Mouse (Mus musculus) A20 (cell line): ENCODE measurements around the gene Olfr1128.
"Not testable (repeated sequence)": the region's sequence is repeated elsewhere in the genome, so short reads cannot be mapped to it uniquely, and the experiment has no call there.

Source experiments
- DNase-seq: peaks from one replicate; pipeline ENCODE4 v3.0.0-alpha.2; 2011; ENCODE audit warnings: low read depth, low spot score

The Olfr1128 gene

DNA sequence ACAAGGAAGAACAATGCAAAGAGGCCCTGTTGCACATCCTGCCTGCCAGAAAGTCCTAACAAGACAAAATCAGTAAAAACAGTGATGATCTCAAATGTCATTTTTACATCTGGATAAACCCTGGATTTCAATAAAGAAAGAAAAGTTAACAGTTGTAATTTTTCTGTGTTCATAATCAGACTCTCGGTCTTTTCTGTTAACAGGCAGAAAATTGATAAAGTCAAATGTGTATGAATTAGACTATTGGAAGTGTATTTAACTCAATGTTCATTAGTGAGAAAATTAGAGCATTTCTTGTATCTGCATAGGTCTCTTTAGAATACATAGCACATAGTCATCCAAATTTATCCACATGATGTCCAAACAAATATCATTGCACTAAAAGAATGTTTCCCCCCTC, at the start of gene Olfr1128:
Gene Olfr1128, minus strand, starts transcription at position 101 of the 400 bp plus-strand sequence.
- DNase-seq = no peak

DNA sequence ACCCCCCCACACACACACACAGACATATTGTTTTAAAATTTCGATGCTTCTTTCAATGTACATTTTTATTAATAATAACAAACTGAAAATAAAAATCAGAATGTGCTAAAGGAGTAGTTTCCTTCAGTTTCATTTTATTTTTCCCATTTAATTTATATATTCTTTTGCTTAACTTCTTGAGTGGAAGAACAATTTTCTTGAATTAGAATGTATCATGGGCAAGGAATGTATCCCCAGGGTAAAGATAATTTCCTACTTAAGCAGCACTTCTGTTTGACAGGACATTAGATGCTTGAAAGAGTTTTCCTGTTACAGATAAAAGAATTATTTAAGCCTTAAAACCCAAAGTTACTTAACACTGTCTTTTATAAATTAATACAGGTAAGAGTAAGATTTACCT, 28.3 kb upstream of the Olfr1128 start, which contains the start of gene Olfr1129:
Gene Olfr1129, plus strand, starts transcription at position 301 of the 400 bp plus-strand sequence.
- DNase-seq = not testable (repeated sequence)

DNA sequence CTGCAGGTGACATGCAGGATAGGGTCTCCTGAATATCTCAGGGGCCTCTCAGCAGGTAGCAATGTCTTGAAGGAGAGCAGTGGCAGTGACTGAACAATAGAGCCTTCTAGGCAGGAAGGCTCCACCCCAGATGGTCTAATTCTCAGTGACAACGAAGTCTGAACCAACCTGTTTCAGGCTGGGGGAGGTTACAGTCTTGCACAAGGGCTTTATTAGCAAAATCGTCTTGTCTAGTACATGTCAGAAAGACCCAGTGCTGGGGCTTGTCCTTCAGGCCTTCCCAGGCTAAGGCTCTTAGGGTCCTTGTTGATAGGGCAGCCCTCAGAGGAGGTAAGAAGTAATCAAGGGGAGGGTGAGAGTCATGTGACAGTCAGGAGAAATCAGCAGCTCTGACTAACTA, 10.5 kb downstream of the Olfr1128 start:
- DNase-seq = no peak

DNA sequence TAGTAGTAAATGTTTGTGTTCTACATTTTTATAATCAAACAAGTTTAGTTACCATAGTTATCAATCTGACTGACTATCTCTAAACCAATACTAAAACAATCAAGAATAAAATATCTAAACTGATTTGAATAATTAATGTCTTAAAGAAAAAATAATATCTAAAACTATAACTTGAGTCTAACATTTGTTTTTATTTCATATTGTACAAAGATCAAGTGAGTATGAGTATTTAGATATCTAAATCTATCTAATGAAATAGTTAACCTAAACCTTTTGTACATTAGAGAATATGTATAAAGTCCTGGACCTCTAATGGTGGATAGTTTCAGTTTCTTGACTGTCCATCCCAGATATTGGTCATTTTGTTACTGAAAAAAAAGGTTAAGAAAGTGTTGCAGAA, 13.8 kb downstream of the Olfr1128 start, which contains the start of gene Olfr153:
Gene Olfr153, plus strand, starts transcription at position 301 of the 400 bp plus-strand sequence.
- DNase-seq = no peak

DNA sequence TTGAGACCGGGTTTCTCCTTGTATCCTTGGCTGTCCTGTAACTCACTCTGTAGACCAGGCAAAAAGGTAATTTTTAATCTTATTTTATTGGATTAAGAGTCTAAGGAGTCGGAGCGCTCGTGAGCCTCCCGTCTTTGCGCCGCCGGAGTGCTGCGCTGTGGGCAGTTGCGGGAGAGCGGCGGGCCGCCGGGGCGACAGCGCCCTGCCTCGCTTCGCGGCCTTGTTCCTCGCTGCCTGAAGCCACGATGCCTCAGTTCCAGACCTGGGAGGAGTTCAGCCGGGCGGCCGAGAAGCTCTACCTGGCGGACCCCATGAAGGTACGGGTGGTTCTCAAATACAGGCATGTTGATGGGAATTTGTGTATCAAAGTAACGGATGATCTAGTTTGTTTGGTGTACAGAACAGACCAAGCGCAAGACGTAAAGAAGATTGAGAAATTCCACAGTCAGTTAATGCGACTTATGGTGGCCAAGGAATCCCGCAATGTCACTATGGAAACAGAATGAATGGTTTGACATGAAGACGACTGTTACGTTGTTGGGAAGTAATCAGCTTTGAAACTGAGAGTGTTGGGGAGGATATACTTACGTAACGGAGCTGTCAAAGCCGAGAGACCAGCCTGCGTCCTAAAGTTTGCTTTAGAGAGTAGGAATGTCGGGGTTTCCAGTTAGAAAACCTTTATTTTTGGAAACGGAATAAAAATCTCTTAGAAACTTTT, 19.3 kb downstream of the Olfr1128 start:
- not testable (repeated sequence) for DNase-seq

DNA sequence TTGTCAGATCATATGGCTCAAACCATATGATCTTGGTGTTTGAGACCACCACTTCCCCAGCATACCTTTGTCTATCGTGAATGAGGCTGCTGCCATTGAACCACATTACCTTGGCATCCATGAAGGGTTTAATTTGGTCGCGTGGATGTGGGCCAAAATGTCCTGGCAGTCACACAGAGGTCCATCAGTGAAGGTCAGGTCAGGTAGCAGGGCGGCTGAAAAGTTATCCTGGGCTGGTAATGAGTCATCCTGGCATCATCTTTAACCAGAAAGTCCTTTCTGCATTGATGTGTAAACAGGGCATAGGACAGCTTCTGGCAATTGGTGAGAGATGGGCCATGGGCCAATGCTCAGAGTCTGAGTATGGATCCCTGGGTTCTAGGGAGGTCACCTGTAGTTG, 24.7 kb downstream of the Olfr1128 start:
- no peak for DNase-seq

DNA sequence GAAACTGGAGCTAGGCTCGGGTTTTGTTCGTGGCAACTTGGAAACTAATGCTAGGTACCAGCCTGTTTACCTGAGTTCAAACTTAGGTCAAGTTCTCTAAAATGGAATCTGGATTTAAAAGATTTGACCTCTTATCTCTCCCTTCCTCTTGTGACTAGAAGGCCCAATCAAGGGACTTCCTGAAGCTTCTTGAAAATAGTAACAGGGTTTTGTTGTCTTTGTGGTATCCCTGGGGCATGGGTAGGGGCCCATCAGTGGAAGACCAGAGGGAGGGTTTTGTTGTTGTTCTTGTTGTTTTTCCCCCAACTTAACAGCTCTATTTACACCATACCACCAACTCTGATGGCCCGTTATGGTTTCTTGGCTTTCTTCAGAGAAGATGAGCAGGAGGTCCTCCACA, 28.8 kb downstream of the Olfr1128 start:
- no peak for DNase-seq

DNA sequence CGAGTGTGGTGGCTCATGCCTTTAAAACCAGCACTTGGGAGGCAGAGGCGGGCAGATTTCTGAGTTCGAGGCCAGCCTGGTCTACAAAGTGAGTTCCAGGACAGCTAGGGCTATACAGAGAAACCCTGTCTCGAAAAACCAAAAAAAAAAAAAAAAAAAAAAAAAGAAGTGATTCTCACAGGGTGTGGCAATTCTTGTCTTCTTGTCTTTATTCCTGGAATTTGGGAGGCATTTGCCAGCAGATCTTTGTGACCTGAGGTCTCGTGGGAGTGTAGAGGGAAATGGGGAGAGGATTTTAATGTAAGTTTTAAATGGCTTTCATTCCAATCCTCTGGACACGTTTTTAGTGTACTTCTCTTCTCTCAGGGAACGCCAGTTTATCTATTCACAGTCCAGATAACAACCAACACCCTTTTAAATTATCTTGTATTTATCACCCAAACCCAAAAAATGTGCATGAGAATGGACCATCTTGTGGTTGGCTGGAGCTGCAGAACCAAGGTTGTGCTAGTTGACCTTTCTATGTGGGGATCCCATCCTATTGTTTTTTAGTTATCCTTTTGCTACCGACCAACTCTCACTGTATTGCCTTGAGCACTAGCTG, 29.8 kb downstream of the Olfr1128 start:
- no peak for DNase-seq

DNA sequence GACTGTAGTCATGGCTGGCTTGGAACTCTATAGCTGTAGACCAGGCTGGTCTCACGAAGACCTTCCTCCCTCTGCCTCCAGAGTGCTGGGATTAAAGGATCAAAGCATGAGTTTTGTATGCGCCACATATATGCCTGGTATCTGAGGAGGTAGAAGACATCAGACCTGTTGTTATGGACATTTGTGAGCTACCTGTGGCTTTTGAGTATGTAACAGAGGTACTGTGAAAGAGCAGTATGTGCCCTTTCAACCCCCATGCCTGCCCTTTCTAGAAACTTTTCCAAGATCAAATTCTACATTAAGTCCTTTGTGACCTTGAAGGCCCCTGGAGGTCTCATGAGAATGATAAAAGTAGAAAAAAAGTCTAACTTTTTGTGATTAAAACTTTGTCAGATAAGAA, 30.3 kb downstream of the Olfr1128 start:
- DNase-seq = no peak

DNA sequence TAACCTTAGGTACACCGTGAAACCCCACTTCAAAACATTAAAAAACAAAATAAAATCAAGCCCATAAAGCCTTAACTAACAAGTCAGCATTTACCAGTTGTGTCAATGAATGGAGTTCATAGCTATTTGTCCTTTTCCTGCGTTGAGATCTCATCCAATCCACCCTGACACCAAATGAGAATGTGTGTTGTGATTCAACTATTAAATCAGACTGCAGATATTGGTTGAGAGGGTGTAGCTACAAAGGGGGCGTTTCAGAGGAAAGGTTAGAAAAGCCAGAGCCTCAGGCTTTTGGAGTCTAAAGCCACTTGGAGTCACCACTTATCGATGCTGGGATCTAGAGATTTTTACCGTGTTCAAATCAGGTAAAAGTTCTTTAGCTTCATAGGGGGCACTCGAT, 39.1 kb downstream of the Olfr1128 start, which contains the start of gene Pramel6:
Gene Pramel6, plus strand, starts transcription at position 301 of the 400 bp plus-strand sequence.
- DNase-seq = no peak

DNA sequence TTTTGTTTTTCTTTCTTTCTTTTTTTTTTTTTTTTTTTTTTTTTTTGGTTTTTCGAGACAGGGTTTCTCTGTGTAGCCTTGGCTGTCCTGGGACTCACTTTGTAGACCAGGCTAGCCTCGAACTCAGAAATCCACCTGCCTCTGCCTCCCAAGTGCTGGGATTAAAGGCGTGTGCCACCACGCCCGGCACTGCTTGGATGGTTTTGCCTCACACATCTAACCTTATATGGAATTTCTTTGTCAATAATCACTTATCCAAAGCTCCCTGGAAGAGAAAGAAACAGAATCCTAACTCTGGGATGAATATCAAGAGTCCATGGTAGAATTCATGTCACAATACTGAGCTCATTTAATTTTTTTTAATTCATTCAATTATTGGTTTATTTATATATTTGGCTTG, 48.3 kb downstream of the Olfr1128 start, which contains the start of gene Pramel7:
Gene Pramel7, minus strand, starts transcription at position 101 of the 400 bp plus-strand sequence.
- not testable (repeated sequence) for DNase-seq
